Mouse (Mus musculus): ENCODE measurements around the gene Aldh3b2.
A peak's percentile ranks its signal among the peaks of the same experiment; 100 is the strongest.

Gene Aldh3b2

DNA sequence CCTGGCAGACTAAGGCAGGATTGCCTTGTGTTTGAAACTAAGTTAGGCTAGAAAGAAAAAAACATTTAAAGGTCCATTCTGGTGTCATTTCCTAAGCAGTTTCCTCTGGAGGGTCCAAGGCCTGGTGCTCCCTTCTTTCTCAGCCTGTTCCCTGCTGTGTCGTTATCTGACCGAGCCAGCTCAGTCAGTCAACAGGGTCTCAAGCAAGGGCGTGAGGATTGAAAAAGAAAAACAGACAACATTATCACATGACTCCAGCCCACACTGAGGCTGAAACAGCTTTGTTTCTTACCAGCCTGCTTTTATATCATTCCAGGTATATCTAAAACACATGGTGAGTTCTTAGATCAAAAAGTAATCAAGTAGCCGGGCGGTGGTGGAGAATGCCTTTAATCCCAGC, 43.5 kb downstream of the Aldh3b2 start:
- no peak for DNase-seq

DNA sequence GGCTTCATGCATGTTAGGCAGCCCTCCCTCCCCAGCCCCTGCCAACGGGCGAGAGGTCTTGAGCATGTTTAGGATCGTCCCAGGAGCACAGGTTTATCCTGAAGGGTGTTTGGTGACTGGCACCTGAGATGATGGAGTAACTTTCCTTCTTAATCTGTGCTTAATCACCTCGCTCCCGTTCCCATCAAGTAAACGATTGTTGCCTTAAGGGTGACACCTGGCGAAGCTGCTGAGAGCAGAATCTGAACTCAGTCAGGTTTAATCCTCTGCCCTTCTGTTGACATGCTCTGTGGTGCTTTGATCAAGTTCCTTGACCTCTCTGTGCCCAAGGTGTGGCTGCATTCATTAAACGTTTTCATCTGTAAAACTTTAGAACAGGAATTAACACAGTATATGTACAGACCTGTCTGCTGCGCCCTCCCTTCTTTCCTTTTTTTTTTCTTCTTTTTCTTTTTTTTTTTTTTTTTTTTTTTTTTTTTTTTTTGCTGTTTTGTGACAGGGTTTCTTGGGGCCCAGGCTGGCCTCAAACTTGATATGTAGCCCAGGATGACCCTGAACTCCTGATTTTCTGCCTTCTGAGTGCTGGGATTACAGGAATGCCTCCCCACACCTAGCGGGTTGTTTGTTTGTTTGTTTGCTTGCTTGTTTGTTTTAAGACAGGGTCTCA, 45.9 kb downstream of the Aldh3b2 start:
- DNase-seq, result no peak

DNA sequence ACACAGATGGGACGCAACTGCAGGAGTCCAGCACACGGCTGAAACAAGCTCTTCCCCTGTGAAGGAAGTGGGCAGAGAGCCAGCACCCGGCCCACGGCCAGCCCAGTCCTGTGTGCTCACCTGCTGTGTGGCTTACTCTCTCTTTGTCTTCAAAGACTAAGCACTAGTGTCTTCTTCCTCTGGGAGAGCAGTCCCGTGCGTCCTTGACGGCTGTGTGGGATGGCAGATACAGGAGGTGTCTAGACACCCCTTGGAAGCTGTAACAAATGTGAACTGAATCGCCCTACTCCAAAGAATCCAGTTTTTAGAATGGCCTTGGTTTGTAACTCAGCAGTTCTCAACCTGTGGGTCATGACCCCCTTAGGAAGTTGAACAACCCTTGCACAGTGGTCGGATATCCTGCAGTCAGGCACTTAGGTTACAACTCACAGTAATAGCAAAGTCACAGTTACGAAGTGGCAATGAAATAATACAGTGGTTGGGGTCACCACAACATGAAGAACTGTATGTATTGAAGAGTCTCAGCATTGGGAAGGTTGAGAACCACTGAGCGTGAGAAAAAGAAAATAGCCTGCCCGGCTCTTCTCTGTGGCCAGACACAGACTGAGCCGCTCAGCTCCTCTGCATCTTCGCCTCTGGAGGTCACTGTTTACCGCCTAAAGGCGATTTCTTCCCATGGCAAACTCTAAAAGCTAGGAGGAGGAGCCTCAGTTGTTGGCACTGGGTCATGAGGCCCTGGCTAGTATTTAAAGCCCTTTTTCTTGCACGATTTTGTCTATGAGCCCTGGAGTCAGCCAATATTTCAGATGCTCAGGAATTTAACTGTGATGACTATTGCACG, 46.8 kb downstream of the Aldh3b2 start:
- DNase-seq, result peak; percentile 84

GRCm38 (mm10) chr19:4023185-4023584, 51.1 kb downstream of the Aldh3b2 start:
- no peak for DNase-seq

- no peak for DNase-seq
Observed at GRCm38 (mm10) chr19:4027576-4027975, 55.4 kb downstream of the Aldh3b2 start.
